Mouse (Mus musculus) hindbrain, embryonic 12.5 days (tissue): ENCODE data around the gene Gm2115. TPM values are rescaled to one million over a fixed set of nuclear protein-coding genes. Genes with fewer than 3 reads are reported as not detected.
A peak's percentile ranks its signal among the peaks of the same experiment; 100 is the strongest.

Source experiments
- ATAC-seq: fragments of 200-750 bp; cut with Nextera tagmentation; 2 replicates; pipeline ENCODE4 v1.8.0; 2017; ENCODE audit warnings: moderate TSS enrichment; ENCODE audit not compliant: low FRiP score
- H3K27ac ChIP-seq: fragments of 300-500 bp; sonication (generic); 2 replicates; pipeline ENCODE4 v1.5.1; 2016; ENCODE audit warnings: mild to moderate bottlenecking
- H3K27me3 ChIP-seq: fragments of 300-500 bp; sonication (generic); 2 replicates; pipeline ENCODE4 v1.6.1; 2016; ENCODE audit warnings: mild to moderate bottlenecking
- H3K36me3 ChIP-seq: fragments of 300-500 bp; sonication (generic); 2 replicates; pipeline ENCODE4 v1.6.1; 2016; ENCODE audit warnings: mild to moderate bottlenecking
- H3K4me1 ChIP-seq: fragments of 300-500 bp; sonication (generic); 2 replicates; pipeline ENCODE4 v1.6.1; 2016
- H3K4me2 ChIP-seq: fragments of 300-500 bp; sonication (generic); replicated peaks from 2 replicates; pipeline ENCODE4 v1.6.1; 2016; ENCODE audit warnings: mild to moderate bottlenecking
- H3K4me3 ChIP-seq: fragments of 300-500 bp; sonication (generic); 2 replicates; pipeline ENCODE4 v1.5.1; 2016; ENCODE audit warnings: mild to moderate bottlenecking
- H3K9ac ChIP-seq: fragments of 300-500 bp; sonication (generic); 2 replicates; pipeline ENCODE4 v1.6.1; 2016; ENCODE audit warnings: mild to moderate bottlenecking, moderate library complexity
- H3K9me3 ChIP-seq: fragments of 300-500 bp; sonication (generic); replicated peaks from 2 replicates; pipeline ENCODE4 v1.6.1; 2016; ENCODE audit warnings: mild to moderate bottlenecking
- WGBS: fragments of 180-500 bp; shearing (Covaris S2); methylation state at CpG from one replicate; pipeline ENCODE4 v1.1.7; 2016; 5-methylcytosine and 5-hydroxymethylcytosine counted together
- polyA plus RNA-seq: library from polyadenylated mRNA; unstranded; fragments of >200 nt; fragmentation: Nextera tagmentation; extraction: Ambion mirVana; gene quantifications from 2 replicates; pipeline ENCODE4 v1.2.1, GENCODE M21; 2016

The Gm2115 gene
- polyA plus RNA-seq, 1 experiment from 2014 or later = 0.53 TPM

DNA sequence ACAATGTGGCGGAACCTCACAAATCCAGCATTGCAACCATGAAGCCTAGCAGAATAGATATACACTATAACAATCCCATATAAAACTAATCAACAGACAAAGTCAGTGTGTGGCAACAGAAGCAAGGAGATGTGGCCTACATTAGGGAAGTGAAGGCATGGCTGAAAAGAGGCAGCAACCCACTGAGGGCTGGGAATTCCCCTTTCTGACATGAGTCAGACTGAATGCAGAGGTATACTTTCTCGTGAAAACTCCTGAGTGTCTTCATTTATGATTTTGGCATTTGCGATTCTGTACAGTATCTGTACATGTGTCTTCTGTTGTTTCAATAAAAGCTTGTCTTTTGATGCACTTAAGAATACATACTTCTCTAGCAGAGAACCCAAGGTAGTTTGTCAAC, 62.6 kb downstream of the Gm2115 start:
- 0 out of 2 replicates have a peak, but pooled peaks cover 4% of the 10 kb centered on the region for H3K4me1 ChIP-seq
- no peaks in the 10 kb centered on the region for H3K9me3 ChIP-seq
- no peak for ATAC-seq
- no peak overlapping the region for H3K4me3 ChIP-seq
- H3K9ac ChIP-seq = no peak overlapping the region
- no peak overlapping the region for H3K4me2 ChIP-seq
- H3K36me3 ChIP-seq = no peaks in the 10 kb centered on the region
- no peak overlapping the region for H3K27ac ChIP-seq
- no peaks in the 10 kb centered on the region for H3K27me3 ChIP-seq
- WGBS = 87% methylated on average over 3 of the region's 3 CpGs

DNA sequence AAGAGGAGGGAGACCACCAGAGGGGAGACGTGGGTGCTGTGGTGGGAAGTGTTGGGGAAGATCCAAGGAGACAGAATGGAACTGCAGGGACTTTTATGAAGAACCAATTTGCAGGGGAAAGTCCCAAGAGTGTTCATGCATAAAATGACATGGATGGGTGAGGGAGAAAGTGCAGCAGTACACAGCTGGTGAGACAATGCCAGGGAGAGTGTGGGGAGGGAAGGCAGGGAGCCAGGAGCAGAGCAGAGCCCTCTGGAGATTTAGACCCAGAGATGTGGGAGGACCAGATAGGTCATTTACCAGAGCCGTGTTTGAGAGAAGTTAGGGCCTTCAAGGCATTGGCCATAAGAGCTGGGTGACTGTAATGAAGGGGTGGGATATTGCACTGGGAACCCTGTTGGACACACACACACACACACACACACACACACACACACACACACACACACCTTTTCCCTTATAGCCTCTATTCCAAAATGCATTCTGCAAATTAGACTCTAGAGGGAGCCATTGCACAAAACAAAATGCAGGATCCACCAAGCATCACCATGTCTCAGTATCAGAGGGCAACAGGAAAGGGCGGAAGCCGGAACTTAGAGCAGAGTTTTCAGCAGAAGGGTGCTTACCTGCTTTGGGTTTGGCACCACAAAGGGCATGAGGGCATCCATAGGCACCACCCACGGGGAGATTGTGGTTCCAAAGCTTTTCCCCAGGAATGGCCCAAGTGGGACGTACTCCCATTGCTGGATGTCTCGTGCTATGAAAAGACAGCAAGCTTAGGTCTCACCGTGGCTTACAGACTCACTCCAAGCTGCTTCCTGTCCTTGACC, 65.5 kb downstream of the Gm2115 start:
- Histone ChIP-seq H3K9me3 (no peaks in the 10 kb centered on the region), H3K9ac (no peak overlapping the region), H3K36me3 (no peaks in the 10 kb centered on the region), H3K4me3 (no peak overlapping the region), H3K27ac (no peak overlapping the region), H3K4me2 (no peak overlapping the region), H3K4me1 (0 out of 2 replicates have a peak, but pooled peaks cover 2% of the 10 kb centered on the region), H3K27me3 (no peaks in the 10 kb centered on the region)
- peak; percentile 82 for ATAC-seq
- WGBS = 55% methylated on average over 8 of the region's 8 CpGs

DNA sequence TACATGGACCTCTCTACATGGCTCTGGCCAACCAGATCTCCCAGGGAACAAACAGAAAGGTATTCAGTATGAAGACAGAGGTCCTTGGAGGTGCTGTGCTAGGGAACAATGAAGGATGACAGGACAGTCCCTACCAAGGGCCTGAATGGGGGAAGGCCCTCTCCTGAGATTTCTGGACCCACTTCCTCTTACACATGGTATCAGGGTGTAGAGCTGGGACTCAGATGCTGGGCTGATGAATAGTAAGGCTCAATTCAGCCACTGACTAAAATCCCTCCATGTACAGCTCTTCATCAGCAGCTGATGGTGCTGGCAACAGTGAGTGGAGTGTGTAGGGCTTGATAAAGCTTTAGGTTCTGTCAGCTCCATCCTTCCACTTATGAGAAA, 66.2 kb downstream of the Gm2115 start:
- Histone ChIP-seq H3K9me3 (no peaks in the 10 kb centered on the region), H3K4me3 (no peak overlapping the region), H3K4me1 (0 out of 2 replicates have a peak, but pooled peaks cover 2% of the 10 kb centered on the region), H3K4me2 (no peak overlapping the region), H3K27ac (no peak overlapping the region), H3K36me3 (no peaks in the 10 kb centered on the region), H3K27me3 (no peaks in the 10 kb centered on the region), H3K9ac (no peak overlapping the region)
- ATAC-seq = no peak

DNA sequence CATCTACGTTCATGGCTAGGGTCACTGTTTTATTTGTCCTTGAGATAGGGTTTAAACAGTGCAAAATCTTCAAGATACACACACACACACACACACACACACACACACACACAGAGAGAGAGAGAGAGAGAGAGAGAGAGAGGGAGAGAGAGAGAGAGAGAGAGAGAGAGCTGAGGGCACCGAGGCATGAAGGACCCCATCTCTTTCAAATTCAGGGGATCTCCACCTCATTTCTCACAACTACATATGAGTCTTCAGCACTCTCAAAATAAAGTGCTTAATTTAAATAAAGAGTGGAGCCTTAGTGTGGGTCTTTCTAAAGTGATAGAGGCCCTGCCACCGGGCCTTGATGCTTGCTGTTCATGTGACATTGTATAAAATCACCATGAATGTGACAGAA, 67.2 kb downstream of the Gm2115 start:
- Histone ChIP-seq H3K4me3 (no peak overlapping the region), H3K4me2 (no peak overlapping the region), H3K4me1 (0 out of 2 replicates have a peak, but pooled peaks cover 2% of the 10 kb centered on the region), H3K9ac (no peak overlapping the region), H3K27me3 (no peaks in the 10 kb centered on the region), H3K36me3 (no peaks in the 10 kb centered on the region), H3K27ac (no peak overlapping the region), H3K9me3 (no peaks in the 10 kb centered on the region)
- no peak for ATAC-seq
- 85% methylated on average over 3 of the region's 3 CpGs for WGBS

DNA sequence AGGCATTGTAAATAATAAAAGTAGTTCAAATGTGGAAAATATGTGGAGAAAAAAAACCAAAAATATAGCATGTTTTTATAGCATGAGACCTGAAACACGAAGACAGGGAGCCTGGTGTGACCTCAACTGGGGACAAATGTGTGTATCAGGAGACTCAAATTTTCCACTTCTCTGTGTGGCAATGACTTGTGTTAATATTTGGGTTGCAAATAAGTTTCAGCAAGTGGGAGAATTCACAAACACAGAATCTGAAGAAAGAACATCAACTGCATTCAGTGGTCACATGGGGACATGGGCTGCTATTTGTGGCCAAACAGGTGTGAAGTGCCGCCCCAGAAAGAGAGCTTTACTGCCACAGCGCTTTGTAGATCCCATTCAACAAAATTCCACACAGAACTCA, 67.9 kb downstream of the Gm2115 start:
- no peak overlapping the region for H3K9ac ChIP-seq
- H3K27me3 ChIP-seq = no peaks in the 10 kb centered on the region
- H3K36me3 ChIP-seq = no peaks in the 10 kb centered on the region
- no peaks in the 10 kb centered on the region for H3K9me3 ChIP-seq
- H3K27ac ChIP-seq = no peak overlapping the region
- H3K4me2 ChIP-seq = no peak overlapping the region
- 81% methylated on average over 3 of the region's 3 CpGs for WGBS
- no peak overlapping the region for H3K4me3 ChIP-seq
- no peak for ATAC-seq
- 0 out of 2 replicates have a peak, but pooled peaks cover 2% of the 10 kb centered on the region for H3K4me1 ChIP-seq

DNA sequence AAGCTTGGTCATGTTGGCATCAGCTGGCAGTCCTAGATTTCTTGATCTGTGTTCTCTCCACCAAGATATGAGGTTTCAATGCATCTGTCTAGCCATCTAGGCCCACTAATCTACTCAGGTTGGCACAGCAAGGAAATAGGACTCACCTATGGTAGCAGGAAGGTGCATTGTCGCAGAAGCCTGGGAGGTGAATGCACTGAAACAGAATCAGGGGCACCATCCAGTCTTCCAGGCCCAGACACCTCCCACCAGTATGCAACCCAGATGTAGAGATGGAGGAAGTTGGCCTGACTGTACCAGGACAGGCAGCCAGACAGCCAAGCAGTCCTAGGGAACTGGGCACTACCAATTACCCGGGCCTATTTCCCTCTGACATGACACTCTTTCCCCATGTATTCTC, 71.9 kb downstream of the Gm2115 start:
- ATAC-seq = no peak
- no peaks in the 10 kb centered on the region for H3K9me3 ChIP-seq
- peaks cover 5% of the 10 kb centered on the region; the same call in 1 of the 2 replicates for H3K4me1 ChIP-seq
- H3K27ac ChIP-seq = no peak overlapping the region
- no peaks in the 10 kb centered on the region for H3K36me3 ChIP-seq
- no peak overlapping the region for H3K4me2 ChIP-seq
- WGBS = 90% methylated on average over 2 of the region's 2 CpGs
- H3K27me3 ChIP-seq = peaks cover 14% of the 10 kb centered on the region
- no peak overlapping the region for H3K9ac ChIP-seq
- no peak overlapping the region for H3K4me3 ChIP-seq

DNA sequence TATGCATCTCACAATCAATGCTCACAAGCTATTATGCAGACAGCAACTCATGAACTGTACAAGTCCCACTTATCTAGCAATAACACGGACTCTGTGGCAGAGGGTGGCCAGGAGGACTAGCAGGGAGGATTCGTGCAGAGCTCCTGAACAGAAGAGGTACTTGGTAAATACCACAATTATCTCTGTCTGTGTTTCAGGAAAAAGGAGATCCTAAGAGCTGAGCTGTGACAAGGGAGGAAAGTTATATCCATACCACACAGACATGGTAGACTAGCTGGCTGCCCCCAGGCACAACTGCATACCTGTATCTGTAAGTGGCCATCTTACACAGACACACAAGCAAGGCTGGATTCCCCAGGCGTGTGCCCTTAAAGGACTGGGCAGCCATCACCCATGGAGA, 72.6 kb downstream of the Gm2115 start:
- H3K27ac ChIP-seq = no peak overlapping the region
- H3K27me3 ChIP-seq = peaks cover 14% of the 10 kb centered on the region
- no peak overlapping the region for H3K4me2 ChIP-seq
- H3K9ac ChIP-seq = no peak overlapping the region
- H3K36me3 ChIP-seq = no peaks in the 10 kb centered on the region
- WGBS = 89% methylated on average over 3 of the region's 3 CpGs
- H3K4me3 ChIP-seq = no peak overlapping the region
- H3K4me1 ChIP-seq = peaks cover 5% of the 10 kb centered on the region; the same call in 1 of the 2 replicates
- ATAC-seq = no peak
- no peaks in the 10 kb centered on the region for H3K9me3 ChIP-seq

DNA sequence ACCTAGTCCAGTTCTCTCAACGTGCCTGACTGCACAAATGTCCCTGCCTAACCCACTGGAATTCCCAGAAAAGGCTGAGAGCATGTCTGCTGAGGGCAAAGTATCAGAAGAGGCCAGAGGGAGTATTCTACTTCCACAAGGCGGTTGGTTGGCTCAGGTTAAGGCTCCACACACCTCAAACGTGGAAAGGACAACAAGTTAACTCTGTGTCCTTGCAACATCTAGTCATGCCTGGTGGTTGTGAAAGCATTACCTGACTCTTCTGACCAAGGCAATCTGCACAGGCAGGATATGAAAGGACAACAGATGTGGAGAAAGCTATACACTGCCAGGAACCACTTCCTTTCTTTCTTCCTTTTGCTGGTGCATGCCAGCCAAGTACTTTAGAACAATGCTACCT, 75.7 kb downstream of the Gm2115 start:
- Histone ChIP-seq H3K27ac (no peak overlapping the region), H3K4me1 (peaks cover 5% of the 10 kb centered on the region; the same call in 1 of the 2 replicates), H3K36me3 (no peaks in the 10 kb centered on the region), H3K9ac (no peak overlapping the region), H3K27me3 (peaks cover 14% of the 10 kb centered on the region), H3K9me3 (no peaks in the 10 kb centered on the region), H3K4me2 (no peak overlapping the region), H3K4me3 (no peak overlapping the region)
- no peak for ATAC-seq
- 64% methylated on average over 3 of the region's 3 CpGs for WGBS

DNA sequence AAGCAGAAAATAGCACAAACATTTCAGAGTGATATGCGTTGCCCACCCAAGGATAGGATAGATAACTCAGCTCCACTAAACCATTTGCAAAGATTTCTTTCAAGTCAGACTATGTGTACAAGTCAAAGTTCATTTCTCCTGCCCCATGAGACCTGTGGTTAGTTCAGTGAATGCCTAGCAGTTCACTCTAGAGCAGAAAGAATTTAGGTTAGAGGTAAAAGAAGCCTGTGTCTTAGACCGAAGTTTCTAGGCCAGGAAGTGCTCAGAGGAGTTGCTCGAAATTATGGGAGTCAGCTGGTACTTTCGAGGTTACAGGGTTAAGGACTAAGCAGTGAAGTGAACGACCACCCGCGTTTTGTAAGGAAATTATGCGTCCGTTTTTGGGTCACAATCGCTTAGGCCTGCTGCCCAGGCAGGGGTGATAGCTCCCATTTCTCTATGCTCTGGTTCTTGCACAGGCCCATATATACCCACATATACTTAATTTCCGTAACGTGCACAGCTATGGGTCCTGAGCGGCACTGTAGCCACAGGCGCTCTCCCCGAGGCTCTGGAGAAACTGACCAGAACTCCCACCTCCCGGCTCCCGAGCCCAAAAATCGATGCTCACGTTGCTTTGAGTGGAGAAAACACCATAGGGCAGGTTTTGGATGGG, 76.4 kb downstream of the Gm2115 start:
- 10% methylated on average over 19 of the region's 19 CpGs for WGBS
- peak overlapping the region; percentile 69 for H3K9ac ChIP-seq
- ATAC-seq = peak; percentile 49
- peak overlapping the region; percentile 99 for H3K4me2 ChIP-seq
- H3K27ac ChIP-seq = no peak overlapping the region
- H3K4me3 ChIP-seq = peak overlapping the region; percentile 58
- H3K36me3 ChIP-seq = no peaks in the 10 kb centered on the region
- H3K27me3 ChIP-seq = peaks cover 14% of the 10 kb centered on the region
- peaks cover 5% of the 10 kb centered on the region; the same call in 1 of the 2 replicates for H3K4me1 ChIP-seq
- no peaks in the 10 kb centered on the region for H3K9me3 ChIP-seq

DNA sequence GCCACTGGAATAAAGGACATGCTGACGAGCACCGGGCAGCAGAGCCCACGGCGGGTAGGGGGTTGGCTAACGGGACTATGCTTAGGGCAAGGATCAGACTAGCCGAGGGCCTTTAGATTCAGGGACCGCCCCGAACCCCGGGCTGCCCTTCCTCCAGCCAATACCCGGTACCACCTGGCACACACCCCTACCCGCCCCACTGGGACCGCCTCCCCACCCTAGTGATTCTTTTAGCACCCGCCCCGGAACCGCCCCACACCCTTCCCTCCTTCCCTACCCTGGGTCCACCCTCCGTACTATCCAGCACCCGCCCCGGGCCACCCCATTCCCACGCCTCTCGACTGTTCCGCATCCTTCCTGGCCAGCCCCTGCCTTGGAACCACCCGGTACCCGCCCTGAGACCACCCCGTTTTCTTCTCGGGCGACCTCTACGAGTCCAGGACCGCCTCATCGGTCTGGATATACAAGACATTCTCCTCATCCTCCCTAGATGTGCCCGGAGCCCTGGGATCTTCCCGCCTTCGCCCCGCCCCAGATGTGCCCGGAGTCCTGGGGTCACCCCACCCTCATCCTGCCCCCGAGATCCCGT, 77.0 kb downstream of the Gm2115 start:
- H3K4me3 ChIP-seq = peak overlapping the region; percentile 58
- peak overlapping the region; percentile 99 for H3K4me2 ChIP-seq
- no peaks in the 10 kb centered on the region for H3K36me3 ChIP-seq
- H3K9me3 ChIP-seq = no peaks in the 10 kb centered on the region
- peaks cover 14% of the 10 kb centered on the region for H3K27me3 ChIP-seq
- WGBS = 1% methylated on average over 36 of the region's 36 CpGs
- peak; percentile 87 for ATAC-seq
- no peak overlapping the region for H3K27ac ChIP-seq
- peaks cover 5% of the 10 kb centered on the region; the same call in 1 of the 2 replicates for H3K4me1 ChIP-seq
- peak overlapping the region; percentile 69 for H3K9ac ChIP-seq

DNA sequence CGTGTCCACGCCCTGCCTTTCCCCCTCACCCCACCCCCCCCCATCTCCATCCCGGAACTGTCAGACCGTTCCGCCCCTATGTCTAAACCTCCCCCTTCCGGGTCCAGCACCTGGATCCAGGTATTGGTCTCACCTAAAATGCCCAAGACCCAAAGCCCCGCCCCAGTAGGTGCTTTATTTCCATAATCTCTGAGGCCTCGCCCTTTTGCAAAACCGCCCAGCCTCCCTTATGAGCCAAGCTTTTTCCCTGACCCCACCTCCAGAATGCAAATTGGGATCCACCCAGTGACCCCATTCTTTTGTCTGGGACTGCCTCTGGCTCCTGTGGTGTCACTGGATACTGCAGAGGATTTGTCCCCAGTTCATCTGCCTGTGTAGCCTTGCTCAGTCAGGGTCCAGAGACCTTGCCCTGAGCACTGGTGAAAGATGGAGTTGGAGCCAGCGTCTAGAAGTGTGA, 77.6 kb downstream of the Gm2115 start, which contains the start of gene Fah:
TSS of gene Fah (minus strand) at position 430 of the 457 bp plus-strand sequence.
- H3K9ac ChIP-seq = peak within 1 kb of the TSS; percentile 69
- H3K27me3 ChIP-seq = peaks cover 14% of the 10 kb centered on the region
- no peaks in the 10 kb centered on the region for H3K9me3 ChIP-seq
- peak; percentile 36 for ATAC-seq
- H3K27ac ChIP-seq = no peak within 1 kb of the TSS
- H3K4me1 ChIP-seq = peaks cover 5% of the 10 kb centered on the region; the same call in 1 of the 2 replicates
- H3K4me3 ChIP-seq = peak within 1 kb of the TSS; percentile 58
- H3K36me3 ChIP-seq = no peaks in the 10 kb centered on the region
- WGBS = 2% methylated on average over 10 of the region's 10 CpGs
- H3K4me2 ChIP-seq = peak within 1 kb of the TSS; percentile 99

DNA sequence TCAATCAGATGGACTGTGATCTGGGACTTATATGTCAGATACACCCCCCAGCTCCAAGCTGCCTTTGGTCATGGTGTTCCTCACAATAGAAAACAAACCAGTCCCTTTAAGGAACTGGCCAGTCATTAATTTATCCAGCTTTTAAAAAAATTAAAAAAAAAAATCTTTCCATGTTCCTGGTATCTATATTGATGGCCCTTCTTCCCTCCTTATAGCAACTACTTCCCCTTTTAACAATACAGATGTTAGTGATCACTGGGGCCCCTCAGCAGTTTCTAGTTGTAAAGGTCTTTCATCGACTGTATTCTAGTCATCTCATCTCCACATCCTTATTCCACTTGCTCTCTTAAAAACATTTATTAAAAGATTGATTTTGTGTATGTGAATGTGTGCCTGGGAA, 82.9 kb downstream of the Gm2115 start:
- Histone ChIP-seq H3K27ac (no peak overlapping the region), H3K9me3 (no peaks in the 10 kb centered on the region), H3K27me3 (no peaks in the 10 kb centered on the region), H3K4me3 (no peak overlapping the region), H3K36me3 (0 out of 2 replicates have a peak, but pooled peaks cover 3% of the 10 kb centered on the region), H3K9ac (no peak overlapping the region), H3K4me1 (no peaks in the 10 kb centered on the region), H3K4me2 (no peak overlapping the region)
- WGBS = 95% methylated on average over 1 of the region's 1 CpGs
- no peak for ATAC-seq
